Mouse (Mus musculus): ENCODE results near the gene Phka2. TPM values are rescaled to one million over a fixed set of nuclear protein-coding genes. Genes with fewer than 3 reads are reported as not detected.

Gene Phka2
- 5.2 and 5.7 TPM in 2 replicates for polyA plus RNA-seq (2021; fragmentation: Nextera tagmentation)
- long read RNA-seq, experiment 1, full-length matches to known transcripts, result 15 of 47 reads
- long read RNA-seq, experiment 1, partial matches to known transcripts, result 14 of 47 reads
- long read RNA-seq, experiment 1, other reads (novel, unspliced or antisense), result 18 of 47 reads
- long read RNA-seq, experiment 2, full-length matches to known transcripts, result 3 of 11 reads
- long read RNA-seq, experiment 2, partial matches to known transcripts, result 5 of 11 reads
- long read RNA-seq, experiment 2, other reads (novel, unspliced or antisense), result 3 of 11 reads

GRCm38 (mm10) chrX:160502048-160503041 is at the start of gene Phka2:
Phka2 (plus strand) TSS chrX:160502166.

Other genes starting within 250 kb of the Phka2 start
- gene Adgrg2, start 111.5 kb upstream of the Phka2 start, polyA plus RNA-seq (2021; fragmentation: Nextera tagmentation), result 0.36 and 0.40 TPM in 2 replicates
- 0.20 and 0.50 TPM in 2 replicates for gene Ppef1, start 233.6 kb downstream of the Phka2 start, polyA plus RNA-seq (2021; fragmentation: Nextera tagmentation)